Mouse (Mus musculus) activated CD4-positive, CD25-positive, alpha-beta regulatory T cell, adult 4 months (primary cell): Measurements from ENCODE around the gene Coq3. TPM values are rescaled to one million over a fixed set of nuclear protein-coding genes. Genes with fewer than 3 reads are reported as not detected.

Experiments used
- polyA plus RNA-seq, 2 experiments: library from polyadenylated mRNA; unstranded; fragments of 100-300 nt; shearing (Covaris generic); gene quantifications; one replicate each; pipeline ENCODE4 v1.2.1; 2017

Coq3 gene
- polyA plus RNA-seq, 2 experiments from 2014 or later = 13.4 to 14.4 TPM

Other genes with a start within 250 kb of the Coq3 start
- gene Prdm13, start 193.7 kb upstream of the Coq3 start, polyA plus RNA-seq = not detected
- 10 to 100 TPM; 40.3 to 44.3 TPM for gene Ccnc, start 152.0 kb upstream of the Coq3 start, polyA plus RNA-seq
- 10 to 100 TPM; 19.4 to 22.1 TPM for gene Usp45, start 112.5 kb upstream of the Coq3 start, polyA plus RNA-seq
- 10 to 100 TPM; 28.5 to 35.8 TPM for gene Tstd3, start 112.5 kb upstream of the Coq3 start, polyA plus RNA-seq
- 100 to 1,000 TPM; 164 to 219 TPM for gene Pnisr, start 32.1 kb upstream of the Coq3 start, polyA plus RNA-seq
- not detected for gene Faxc, start 51.7 kb downstream of the Coq3 start, polyA plus RNA-seq